Mouse (Mus musculus): ENCODE measurements around the gene Mbnl2.

GRCm38 (mm10) chr14:120406820-120407219, 131.4 kb downstream of the Mbnl2 start:
- TF ChIP-seq TCF12 (IDR thresholded peaks at IDR 0.05; ENCODE audit: low read depth, low read length), result no peak
- TF ChIP-seq ELF1 (IDR thresholded peaks at IDR 0.05; ENCODE audit: low read depth, low read length), result no peak
- no peak for TF ChIP-seq E2F4 (IDR thresholded peaks at IDR 0.05; ENCODE audit: insufficient replicate concordance, low read depth, low read length)
- no peak for TF ChIP-seq POLR2A (IDR thresholded peaks at IDR 0.05; ENCODE audit: low read depth, low read length)
- TF ChIP-seq CTCF (conservative IDR thresholded peaks at IDR 0.05 in 1 of 2, IDR thresholded peaks at IDR 0.05 in 1 of 2; ENCODE audit: low read depth in 2 of 2, low read length in 2 of 2), result no peak

All from CH12.LX (cell line).